Mouse (Mus musculus): ENCODE results near the gene Ksr1. TPM values are rescaled to one million over a fixed set of nuclear protein-coding genes. Genes with fewer than 3 reads are reported as not detected.

The Ksr1 gene
- total RNA-seq, 2 experiments from 2014 or later: 53.4 to 70.5 TPM

- intact Hi-C loops (cut with DNase I): no loop called here
- no peak for DNase-seq (ENCODE audit: low spot score in 2 of 2)
These were observed 167.8 kb downstream of the Ksr1 start for GRCm38 (mm10) chr11:78978176-78979019.

GRCm38 (mm10) chr11:78976731-78977510 lies 169.3 kb downstream of the Ksr1 start:
- intact Hi-C loops (cut with DNase I): no loop called here
- no peak for DNase-seq (ENCODE audit: low spot score in 2 of 2)

- DNase-seq (ENCODE audit: low spot score in 2 of 2): no peak
- intact Hi-C loops (cut with DNase I): no loop called here
These were observed 172.6 kb downstream of the Ksr1 start for GRCm38 (mm10) chr11:78973381-78974150.

GRCm38 (mm10) chr11:78972811-78973351 lies 173.3 kb downstream of the Ksr1 start:
- intact Hi-C loops (cut with DNase I): no loop called here
- no peak for DNase-seq (ENCODE audit: low spot score in 2 of 2)

- DNase-seq (ENCODE audit: low spot score in 2 of 2): no peak
These were observed 173.9 kb downstream of the Ksr1 start for GRCm38 (mm10) chr11:78972328-78972727.

GRCm38 (mm10) chr11:78971746-78972145 lies 174.5 kb downstream of the Ksr1 start:
- DNase-seq (ENCODE audit: low spot score in 2 of 2): no peak
- intact Hi-C loops (cut with DNase I): no loop called here

More at GRCm38 (mm10) chr11:78972328-78972727, 173.9 kb downstream of the Ksr1 start:
- intact Hi-C loops (cut with DNase I): no loop called here

GRCm38 (mm10) chr11:78971096-78971495 lies 175.1 kb downstream of the Ksr1 start:
- intact Hi-C loops (cut with DNase I): no loop called here
- DNase-seq (ENCODE audit: low spot score in 2 of 2): no peak

GRCm38 (mm10) chr11:78968121-78968520 lies 178.1 kb downstream of the Ksr1 start:
- DNase-seq (ENCODE audit: low spot score in 2 of 2): no peak
- intact Hi-C loops (cut with DNase I): loop anchor here (10.0 kb wide), 1 partner anchor 327 kb away; the partner anchor contains the start of gene Gm9964

GRCm38 (mm10) chr11:78967371-78967770 lies 178.8 kb downstream of the Ksr1 start:
- intact Hi-C loops (cut with DNase I): loop anchor here (2.0 to 10.0 kb wide), 2 partner anchors 245 to 327 kb away; partner anchors contain the start of gene Gm9964
- peak in 1 of 2 experiments; percentile 22 for DNase-seq (ENCODE audit: low spot score in 2 of 2)

Other genes starting within 250 kb of the Ksr1 start
- gene Nos2, start 225.6 kb downstream of the Ksr1 start, total RNA-seq (2021): under 1 TPM; 0.18 to 0.20 TPM
- gene Lgals9, start 161.5 kb downstream of the Ksr1 start, total RNA-seq (2021): 1 to 10 TPM; 4.6 to 5.4 TPM
- gene Wsb1, start 108.3 kb upstream of the Ksr1 start, total RNA-seq (2021): 10 to 100 TPM; 54.0 to 84.7 TPM
- under 1 TPM in 1 of 2 experiments, not detected in 1; 0.97 TPM for gene Gm9964, start 150.5 kb upstream of the Ksr1 start, total RNA-seq (2021)
- gene Nf1, start 193.3 kb upstream of the Ksr1 start, total RNA-seq (2021): 100 to 1,000 TPM; 111 to 130 TPM

All from left cerebral cortex, postnatal 36 days (tissue).